Mouse (Mus musculus): ENCODE data around the gene Ccz1. TPM values are rescaled to one million over a fixed set of nuclear protein-coding genes. Genes with fewer than 3 reads are reported as not detected.

Ccz1 gene
- total RNA-seq, 4 experiments from 2014 or later, result 43.3 to 56.5 (median 44.4) TPM

DNA sequence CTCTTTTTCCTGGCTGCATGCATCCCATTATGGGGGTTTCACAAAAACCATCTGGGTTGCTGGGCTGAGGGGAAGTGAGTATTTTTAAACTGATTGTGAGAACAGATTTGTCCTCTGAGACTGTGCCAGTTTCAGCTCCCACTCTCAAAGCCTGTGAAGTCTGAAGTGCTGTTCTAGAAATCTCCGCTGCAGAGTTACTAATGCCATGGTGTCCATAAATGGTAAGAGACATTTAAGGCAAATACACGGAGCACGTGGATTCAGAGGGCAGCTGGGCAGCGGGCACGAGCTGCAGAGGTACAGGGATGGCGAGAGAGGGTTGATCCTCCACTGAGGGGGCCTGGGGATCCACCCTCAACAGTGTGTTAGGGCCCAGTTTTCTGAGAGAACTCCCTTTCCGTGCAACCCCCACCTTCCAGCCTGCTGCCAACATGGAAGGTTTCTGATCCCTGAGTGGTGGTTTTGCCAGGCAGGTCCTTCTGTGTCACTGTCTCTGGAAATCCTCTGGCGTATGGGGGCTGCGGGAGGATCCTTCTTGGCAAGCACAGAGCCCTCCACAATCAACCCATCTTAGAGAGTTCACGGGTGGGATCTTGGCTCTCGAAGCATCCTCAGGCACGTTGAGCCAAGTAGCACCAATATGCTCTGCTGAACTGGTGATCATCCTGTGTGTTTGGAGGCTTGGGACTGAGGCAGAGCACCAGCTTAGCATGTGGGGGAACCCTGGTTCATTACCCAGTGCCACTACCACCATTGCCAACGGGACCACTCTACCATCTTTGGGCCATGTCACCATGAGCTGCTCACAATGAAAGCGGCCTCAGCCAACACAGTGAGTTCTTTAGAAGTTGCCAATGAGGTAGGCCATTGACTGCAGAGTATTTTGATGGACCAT is 71.2 kb downstream of the Ccz1 start:
- DNase-seq (ENCODE audit: low spot score in 2 of 2), result no peak

DNA sequence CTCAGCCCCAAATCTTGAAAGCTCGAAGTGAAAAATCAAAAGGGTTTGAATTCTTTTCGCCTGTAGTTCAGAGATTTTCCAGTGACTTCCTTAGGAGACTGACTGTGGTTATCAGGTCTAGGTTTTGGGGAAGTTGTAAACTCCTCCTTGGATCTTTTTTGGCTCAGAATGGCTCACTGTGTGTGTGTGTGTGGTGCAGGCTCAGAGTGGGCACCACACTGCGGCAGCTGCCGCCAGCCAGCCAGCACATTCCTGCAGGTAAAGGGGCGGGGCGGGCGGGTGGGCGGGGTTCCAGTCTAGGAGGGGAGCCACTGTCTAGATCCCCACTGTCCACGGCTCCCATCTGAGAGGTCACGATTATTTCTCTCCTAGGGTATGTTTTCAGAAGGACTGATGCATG is 73.1 kb downstream of the Ccz1 start:
- DNase-seq (ENCODE audit: low spot score in 2 of 2), result no peak

Other genes starting within 250 kb of the Ccz1 start
- gene Eif2ak1, start 197.1 kb downstream of the Ccz1 start, total RNA-seq (2022), result 10 to 100 TPM; 27.6 to 29.2 (median 28.2) TPM
- gene Ankrd61, start 117.2 kb downstream of the Ccz1 start, total RNA-seq (2022), result under 1 TPM in 1 of 4 experiments, not detected in 3; 0.18 TPM
- 100 to 1,000 TPM in 2 of 4 experiments, 10 to 100 TPM in 2; 84.3 to 140 (median 99.9) TPM for gene Aimp2, start 105.0 kb downstream of the Ccz1 start, total RNA-seq (2022)
- 1 to 10 TPM; 3.8 to 6.3 (median 4.8) TPM for gene Pms2, start 104.9 kb downstream of the Ccz1 start, total RNA-seq (2022)
- gene Gm42421, start 86.7 kb downstream of the Ccz1 start, total RNA-seq (2022), result not detected
- 1 to 10 TPM in 2 of 4 experiments, under 1 TPM in 2; 0.43 to 1.0 (median 0.92) TPM for gene Rsph10b, start 81.8 kb downstream of the Ccz1 start, total RNA-seq (2022)
- gene Ocm, start 11.8 kb upstream of the Ccz1 start, total RNA-seq (2022), result not detected
- gene Lmtk2, start 85.6 kb upstream of the Ccz1 start, total RNA-seq (2022), result 10 to 100 TPM; 27.0 to 32.6 (median 28.3) TPM
- not detected for gene Bhlha15, start 175.4 kb upstream of the Ccz1 start, total RNA-seq (2022)
- 10 to 100 TPM; 15.1 to 16.4 (median 15.7) TPM for gene Tecpr1, start 208.7 kb upstream of the Ccz1 start, total RNA-seq (2022)
- 10 to 100 TPM; 35.7 to 43.3 (median 40.9) TPM for gene Bri3, start 229.6 kb upstream of the Ccz1 start, total RNA-seq (2022)